Mouse (Mus musculus) heart, embryonic 16.5 days (tissue): ENCODE measurements at regions not wholly inside any gene's neighbourhood (a gene's known extent, or its start where the extent isn't known, plus 50 kb on each side); places are given as distances from the start of the nearest gene placed in this dataset.
A peak's percentile ranks its signal among the peaks of the same experiment; 100 is the strongest.

ENCODE experiments used
- ATAC-seq: fragments of 200-750 bp; cut with Nextera tagmentation; replicated peaks from 2 replicates; pipeline ENCODE4 v1.8.0; 2017; ENCODE audit warnings: moderate number of reproducible peaks; ENCODE audit not compliant: insufficient read depth, low FRiP score; ENCODE audit errors: extremely low read depth
- H3K27ac ChIP-seq: fragments of 300-500 bp; sonication (generic); 2 replicates; pipeline ENCODE4 v1.5.1; 2014; ENCODE audit warnings: mild to moderate bottlenecking, low read length, control low read depth, moderate library complexity
- H3K27me3 ChIP-seq: fragments of 300-500 bp; sonication (generic); 2 replicates; pipeline ENCODE4 v1.6.1; 2014; ENCODE audit warnings: low read length, mixed read lengths; ENCODE audit not compliant: control insufficient read depth, insufficient read depth
- H3K36me3 ChIP-seq: fragments of 300-500 bp; sonication (generic); 2 replicates; pipeline ENCODE4 v1.6.1; 2014; ENCODE audit not compliant: control insufficient read depth, insufficient read depth
- H3K4me1 ChIP-seq: fragments of 300-500 bp; sonication (generic); 2 replicates; pipeline ENCODE4 v1.6.1; 2014; ENCODE audit warnings: low read length, mixed read lengths; ENCODE audit not compliant: control insufficient read depth, insufficient read depth
- H3K4me2 ChIP-seq: fragments of 300-500 bp; sonication (generic); 2 replicates; pipeline ENCODE4 v1.6.1; 2014; ENCODE audit warnings: low read depth, mild to moderate bottlenecking, control low read depth, low read length
- H3K4me3 ChIP-seq: fragments of 300-500 bp; sonication (generic); 2 replicates; pipeline ENCODE4 v1.5.1; 2014; ENCODE audit warnings: mild to moderate bottlenecking, control low read depth, low read length
- H3K9ac ChIP-seq: fragments of 300-500 bp; sonication (generic); 2 replicates; pipeline ENCODE4 v1.6.1; 2014; ENCODE audit warnings: low read length, control low read depth
- H3K9me3 ChIP-seq: fragments of 300-500 bp; sonication (generic); replicated peaks from 2 replicates; pipeline ENCODE4 v1.6.1; 2016; ENCODE audit warnings: low read length; ENCODE audit not compliant: control insufficient read depth
- WGBS: fragments of 180-500 bp; shearing (Covaris S2); extraction: QIAGEN DNeasy Blood & Tissue Kit; methylation state at CpG from one replicate; pipeline ENCODE4 v1.1.7; 2014; 5-methylcytosine and 5-hydroxymethylcytosine counted together

DNA sequence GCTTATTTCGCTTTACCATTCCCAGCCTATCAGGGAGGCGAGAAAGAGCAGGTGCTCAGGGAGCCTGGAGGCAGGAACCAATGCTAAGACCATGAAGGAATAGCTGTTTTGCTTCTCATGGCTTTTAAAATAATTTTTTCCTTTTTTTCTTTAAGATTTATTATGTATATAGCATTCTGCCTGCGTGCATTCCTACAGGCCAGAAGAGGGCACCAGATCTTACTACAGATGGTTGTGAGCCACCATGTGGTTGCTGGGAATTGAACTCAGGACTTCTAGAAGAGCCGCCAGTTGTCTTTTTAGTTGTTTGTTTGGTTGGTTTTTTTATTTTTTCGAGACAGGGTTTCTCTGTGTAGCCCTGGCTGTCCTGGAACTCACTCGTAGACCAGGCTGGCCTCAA lies 113.6 kb upstream of the Armc2 start:
- no peak overlapping the region for H3K4me2 ChIP-seq
- H3K27me3 ChIP-seq, result no peaks in the 10 kb centered on the region
- no peak overlapping the region for H3K4me3 ChIP-seq
- no peak overlapping the region for H3K27ac ChIP-seq
- no peak for ATAC-seq
- H3K9me3 ChIP-seq, result peaks cover 3% of the 10 kb centered on the region
- H3K9ac ChIP-seq, result no peak overlapping the region
- H3K36me3 ChIP-seq, result no peaks in the 10 kb centered on the region
- 0 out of 2 replicates have a peak, but pooled peaks cover 2% of the 10 kb centered on the region for H3K4me1 ChIP-seq
- 90% methylated on average over 6 of the region's 6 CpGs for WGBS

DNA sequence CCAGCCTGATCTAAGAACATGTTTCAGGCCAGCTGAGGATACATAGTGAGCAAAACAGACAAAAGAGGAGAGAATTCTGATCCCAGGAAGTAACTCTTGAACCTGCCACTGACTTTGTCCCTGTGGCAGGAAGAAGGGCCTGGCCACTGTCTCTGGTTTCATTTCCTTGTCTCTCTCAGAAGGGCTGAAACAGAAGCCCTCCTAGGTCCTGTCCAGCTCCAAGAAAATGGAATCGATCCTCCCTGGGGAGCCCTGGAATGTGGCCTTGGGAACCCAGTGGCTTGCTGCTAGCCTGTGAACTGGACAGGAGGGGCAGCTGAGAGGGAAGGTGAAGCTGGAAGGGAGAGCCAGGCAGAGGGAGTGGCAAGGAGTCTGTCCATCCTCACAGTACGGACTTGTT lies 113.1 kb upstream of the Armc2 start:
- Histone ChIP-seq H3K9me3 (peaks cover 3% of the 10 kb centered on the region), H3K4me2 (no peak overlapping the region), H3K27me3 (no peaks in the 10 kb centered on the region), H3K9ac (no peak overlapping the region), H3K4me1 (0 out of 2 replicates have a peak, but pooled peaks cover 2% of the 10 kb centered on the region), H3K36me3 (no peaks in the 10 kb centered on the region), H3K4me3 (no peak overlapping the region), H3K27ac (no peak overlapping the region)
- no peak for ATAC-seq
- WGBS, result 53% methylated on average over 2 of the region's 2 CpGs

DNA sequence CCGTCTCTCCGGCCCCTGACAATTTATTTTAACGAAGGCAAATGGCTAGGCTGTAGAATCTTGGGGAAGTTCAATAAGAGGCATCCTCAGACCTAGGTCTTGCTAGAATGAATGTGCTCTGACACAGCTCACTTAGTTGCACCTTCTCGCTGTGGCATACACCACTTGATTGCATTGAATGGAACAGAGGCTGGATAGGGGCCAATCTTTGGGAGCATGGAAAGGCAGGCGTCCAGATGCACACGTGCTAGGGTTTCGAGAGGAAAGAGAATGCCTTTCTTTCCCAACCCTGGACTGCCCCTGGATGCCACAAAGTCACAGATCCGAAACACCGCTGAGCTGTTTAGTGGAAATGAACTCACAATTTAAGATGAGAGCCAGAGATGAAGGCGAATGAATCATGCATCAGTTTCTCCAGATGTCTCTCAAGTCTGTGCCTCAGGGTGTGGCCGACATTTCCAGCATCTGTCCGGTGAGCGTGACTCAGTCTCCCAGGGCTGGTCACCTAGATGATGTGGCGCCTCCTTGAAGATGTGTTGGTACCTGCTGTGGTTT lies 109.7 kb upstream of the Armc2 start:
- Histone ChIP-seq H3K36me3 (no peaks in the 10 kb centered on the region), H3K27ac (no peak overlapping the region), H3K4me1 (peaks cover 2% of the 10 kb centered on the region), H3K4me3 (no peak overlapping the region), H3K27me3 (no peaks in the 10 kb centered on the region), H3K9ac (no peak overlapping the region), H3K4me2 (no peak overlapping the region), H3K9me3 (peaks cover 3% of the 10 kb centered on the region)
- WGBS, result 77% methylated on average over 14 of the region's 14 CpGs
- no peak for ATAC-seq

DNA sequence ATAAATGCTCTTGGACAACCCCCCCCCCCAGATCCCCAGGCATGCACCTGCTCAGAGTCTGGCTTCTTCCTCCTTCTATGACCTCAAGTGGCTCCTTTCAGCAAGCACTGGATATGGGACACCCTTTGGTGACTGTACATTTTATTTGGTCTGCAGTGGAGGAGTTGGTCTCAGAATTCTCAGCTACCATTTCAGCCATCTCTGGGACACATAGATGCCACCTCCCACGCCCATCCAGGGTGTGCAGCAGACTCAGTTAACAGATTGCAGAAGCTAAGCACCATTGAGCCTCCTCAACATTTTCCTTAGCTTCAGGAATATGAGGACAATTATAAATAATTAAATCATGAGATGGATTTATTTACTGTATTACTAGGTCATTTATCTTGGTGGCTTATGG lies 108.6 kb upstream of the Armc2 start:
- H3K4me3 ChIP-seq, result no peak overlapping the region
- H3K9me3 ChIP-seq, result peaks cover under 1% of the 10 kb centered on the region; the same call in 1 of the 2 replicates
- no peak overlapping the region for H3K9ac ChIP-seq
- no peak for ATAC-seq
- H3K4me1 ChIP-seq, result peaks cover 10% of the 10 kb centered on the region
- no peak overlapping the region for H3K4me2 ChIP-seq
- H3K36me3 ChIP-seq, result no peaks in the 10 kb centered on the region
- H3K27ac ChIP-seq, result no peak overlapping the region
- no peaks in the 10 kb centered on the region for H3K27me3 ChIP-seq
- WGBS, result 88% methylated on average over 1 of the region's 1 CpGs

DNA sequence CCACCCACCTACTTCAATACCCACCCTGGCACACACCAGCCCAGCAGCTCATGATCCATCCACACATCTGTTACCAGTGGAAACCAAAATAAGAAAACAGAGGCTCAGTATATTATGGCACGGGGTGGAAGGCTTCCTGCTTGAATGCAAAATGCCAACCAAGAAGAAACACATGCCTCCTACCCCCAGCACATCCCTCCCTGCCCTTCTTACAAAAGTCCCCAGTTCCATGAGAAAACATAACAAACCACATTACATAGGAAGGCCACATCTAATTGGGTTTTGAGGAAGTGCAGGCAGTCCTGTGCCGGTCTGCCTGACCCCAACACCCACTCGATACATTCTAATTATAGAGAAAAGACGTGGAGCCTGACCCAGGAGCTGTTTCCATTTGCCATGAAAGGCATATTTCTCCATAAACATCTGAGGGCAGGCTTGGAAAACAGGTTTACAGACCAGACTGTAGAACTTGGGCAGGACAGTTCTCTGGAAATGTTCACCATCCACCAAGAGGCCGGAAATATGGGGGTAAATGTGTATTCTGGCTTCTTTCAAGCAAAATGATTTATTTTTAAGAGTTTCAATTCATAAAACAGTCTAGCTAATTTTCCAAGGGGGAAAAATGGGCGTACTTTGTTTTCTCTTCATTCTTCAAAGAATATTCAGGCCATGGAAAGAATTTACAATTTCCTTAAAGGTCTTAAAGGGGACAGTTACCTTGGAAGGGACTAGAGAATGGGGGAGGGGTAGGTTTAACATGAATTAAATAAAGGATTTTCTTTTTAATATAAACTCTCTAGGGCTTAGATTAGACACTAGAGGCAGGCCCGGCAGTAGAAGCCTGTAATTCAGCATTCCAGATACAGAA lies 104.8 kb upstream of the Armc2 start:
- no peak overlapping the region for H3K4me3 ChIP-seq
- no peak; the same call in 1 of the 2 replicates for ATAC-seq
- H3K9me3 ChIP-seq, result no peaks in the 10 kb centered on the region
- peaks cover 10% of the 10 kb centered on the region for H3K4me1 ChIP-seq
- peak overlapping the region; percentile 20; the same call in 1 of the 2 replicates for H3K27ac ChIP-seq
- H3K9ac ChIP-seq, result no peak overlapping the region
- H3K4me2 ChIP-seq, result no peak overlapping the region
- no peaks in the 10 kb centered on the region for H3K36me3 ChIP-seq
- H3K27me3 ChIP-seq, result no peaks in the 10 kb centered on the region
- WGBS, result 39% methylated on average over 7 of the region's 7 CpGs

DNA sequence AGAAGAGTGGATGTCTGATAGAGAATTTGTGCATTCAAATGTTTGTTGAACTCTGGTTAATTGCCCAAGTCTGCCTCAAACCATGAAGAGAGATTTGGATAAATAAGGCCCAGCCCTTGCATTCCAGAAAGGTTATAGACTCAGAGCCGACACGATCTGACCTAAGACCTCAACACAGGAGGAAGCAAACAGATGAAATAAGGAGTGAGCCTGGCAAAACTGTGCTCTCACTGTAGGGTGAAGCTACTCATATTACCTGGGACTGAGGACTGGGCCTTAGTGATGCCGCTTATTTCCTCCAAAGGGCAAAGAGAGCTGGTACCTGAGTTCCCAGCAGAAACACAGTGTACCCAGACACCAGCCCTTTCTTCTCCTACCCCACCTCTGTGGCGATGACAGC lies 103.7 kb upstream of the Armc2 start:
- no peak overlapping the region for H3K27ac ChIP-seq
- H3K9ac ChIP-seq, result no peak overlapping the region
- no peak overlapping the region for H3K4me3 ChIP-seq
- no peak overlapping the region for H3K4me2 ChIP-seq
- no peaks in the 10 kb centered on the region for H3K27me3 ChIP-seq
- WGBS, result 61% methylated on average over 4 of the region's 4 CpGs
- peaks cover 10% of the 10 kb centered on the region for H3K4me1 ChIP-seq
- no peak for ATAC-seq
- no peaks in the 10 kb centered on the region for H3K36me3 ChIP-seq
- H3K9me3 ChIP-seq, result no peaks in the 10 kb centered on the region

DNA sequence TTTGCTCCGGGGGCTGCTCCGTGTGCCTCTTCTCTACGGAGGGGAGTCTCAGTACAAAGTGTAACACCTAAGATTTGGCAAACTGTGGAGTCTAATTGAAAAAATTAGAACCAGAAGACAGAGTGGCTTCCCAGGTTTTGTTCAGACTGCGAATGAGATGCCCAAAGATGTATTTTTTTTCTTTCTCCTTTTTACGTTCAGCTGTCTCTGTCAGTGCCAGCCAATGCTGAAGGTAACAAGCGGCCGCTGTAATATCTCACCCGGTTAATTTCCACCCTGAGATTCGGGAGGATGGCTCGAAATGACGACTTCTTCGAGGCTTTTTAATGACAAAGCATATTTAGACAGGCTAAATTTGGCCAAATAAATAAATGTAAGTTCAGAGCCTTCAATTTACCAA lies 101.1 kb upstream of the Armc2 start:
- Histone ChIP-seq H3K9ac (no peak overlapping the region), H3K4me3 (no peak overlapping the region), H3K27ac (no peak overlapping the region), H3K4me2 (no peak overlapping the region), H3K27me3 (no peaks in the 10 kb centered on the region), H3K4me1 (peaks cover 10% of the 10 kb centered on the region), H3K9me3 (no peaks in the 10 kb centered on the region), H3K36me3 (no peaks in the 10 kb centered on the region)
- ATAC-seq, result no peak
- WGBS, result 70% methylated on average over 12 of the region's 12 CpGs

DNA sequence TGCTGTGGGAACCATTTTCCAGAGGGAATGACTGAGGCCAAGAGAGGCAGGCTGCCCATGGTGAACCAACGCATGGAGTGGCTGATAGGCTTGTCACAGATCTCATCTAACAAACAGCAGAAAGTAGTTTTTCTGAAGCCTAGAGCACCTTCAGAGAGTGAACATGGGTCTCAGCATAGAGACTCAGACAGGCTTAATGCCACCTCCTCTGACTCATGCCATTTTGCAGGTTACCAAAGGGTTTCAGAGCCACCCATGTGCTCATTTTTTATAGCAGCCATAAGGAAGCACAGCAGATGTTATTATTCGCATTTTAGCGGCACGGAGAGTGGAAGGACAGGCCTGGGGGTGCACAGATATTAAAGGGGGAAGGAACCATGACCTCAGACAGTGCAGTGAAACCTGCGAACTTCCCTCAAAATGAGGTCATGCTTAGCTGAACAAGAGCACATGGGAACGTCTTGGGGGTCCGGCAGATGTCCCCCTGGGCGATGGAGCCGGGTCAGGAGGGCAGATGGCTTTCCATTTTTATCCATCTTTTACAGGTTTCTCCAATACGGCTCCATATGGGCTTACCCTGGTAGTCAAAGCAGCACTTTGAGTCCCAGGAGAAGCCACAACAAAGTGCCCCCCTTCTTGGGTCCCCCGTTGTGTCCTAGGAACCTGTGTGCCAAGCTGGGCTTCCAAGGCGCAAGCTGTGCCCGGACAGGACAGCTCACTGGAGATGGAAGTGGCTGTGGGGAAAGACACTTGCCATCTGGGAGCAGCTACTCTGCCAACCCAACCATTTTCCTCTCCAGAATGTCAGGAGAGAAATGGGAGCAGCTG lies 100.3 kb upstream of the Armc2 start:
- H3K36me3 ChIP-seq, result no peaks in the 10 kb centered on the region
- H3K9ac ChIP-seq, result no peak overlapping the region
- WGBS, result 75% methylated on average over 13 of the region's 13 CpGs
- no peak overlapping the region for H3K27ac ChIP-seq
- no peak for ATAC-seq
- no peak overlapping the region for H3K4me3 ChIP-seq
- H3K27me3 ChIP-seq, result no peaks in the 10 kb centered on the region
- H3K4me2 ChIP-seq, result no peak overlapping the region
- peaks cover 10% of the 10 kb centered on the region for H3K4me1 ChIP-seq
- H3K9me3 ChIP-seq, result peaks cover 1% of the 10 kb centered on the region

DNA sequence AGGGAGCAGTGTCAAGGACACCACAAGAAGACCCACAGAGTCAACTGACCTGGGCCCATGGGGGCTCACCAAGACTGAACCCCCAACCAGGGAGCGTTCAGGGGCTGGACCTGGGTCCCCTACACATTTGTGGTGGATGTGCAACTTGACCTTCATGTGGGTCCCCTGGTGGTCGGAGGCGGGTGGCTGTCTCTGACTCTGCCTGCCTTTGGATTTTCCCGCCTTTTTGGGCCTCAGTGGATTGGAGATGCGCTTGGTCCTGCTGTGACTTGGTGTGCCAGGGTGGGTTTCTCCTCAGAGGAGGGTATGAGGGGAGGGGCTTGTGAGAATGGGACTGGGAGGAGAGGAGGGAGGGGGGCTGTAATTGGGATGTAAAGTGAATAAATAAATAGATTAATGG lies 99.3 kb upstream of the Armc2 start:
- H3K27ac ChIP-seq, result no peak overlapping the region
- ATAC-seq, result no peak
- WGBS, result 93% methylated on average over 5 of the region's 5 CpGs

More for the DNA sequence above, 99.3 kb upstream of the Armc2 start:
- Histone ChIP-seq H3K9ac (no peak overlapping the region), H3K9me3 (peaks cover 6% of the 10 kb centered on the region), H3K4me2 (no peak overlapping the region), H3K27me3 (no peaks in the 10 kb centered on the region), H3K4me3 (no peak overlapping the region), H3K4me1 (peaks cover 3% of the 10 kb centered on the region), H3K36me3 (no peaks in the 10 kb centered on the region)
